Mouse (Mus musculus) MEL (cell line): Measurements from ENCODE around the gene Grik4.

Experiments
- CTCF ChIP-seq, 3 experiments: IDR thresholded peaks in 2 of 3; conservative IDR thresholded peaks in 1 of 3; 2 replicates each; pipeline ENCODE4 v1.5.1; 2011 to 2012; ENCODE audit warnings: low read length in 3 of 3, low read depth in 2 of 3, mild to moderate bottlenecking in 2 of 3, improper control_type of control experiment in 1 of 3, inconsistent platforms in 1 of 3, mixed read lengths in 1 of 3, moderate library complexity in 1 of 3; ENCODE audit not compliant: control insufficient read depth in 1 of 3, insufficient read depth in 1 of 3, poor library complexity in 1 of 3, severe bottlenecking in 1 of 3
- E2F4 ChIP-seq: IDR thresholded peaks from 2 replicates; pipeline ENCODE4 v1.6.1; 2011; ENCODE audit warnings: low read depth, low read length, improper control_type of control experiment, borderline replicate concordance
- EP300 ChIP-seq, 2 experiments: IDR thresholded peaks; 2 replicates each; pipeline ENCODE4 v1.6.1; 2011; ENCODE audit warnings: improper control_type of control experiment in 2 of 2, low read length in 2 of 2, low read depth in 1 of 2, mild to moderate bottlenecking in 1 of 2
- ETS1 ChIP-seq: IDR thresholded peaks from 2 replicates; pipeline ENCODE4 v1.6.1; 2012; ENCODE audit warnings: low read depth, mild to moderate bottlenecking, inconsistent platforms, low read length, improper control_type of control experiment, moderate library complexity
- GATA1 ChIP-seq: IDR thresholded peaks from 2 replicates; pipeline ENCODE4 v1.6.1; 2011; ENCODE audit warnings: low read depth, low read length, improper control_type of control experiment
- KAT2A ChIP-seq: conservative IDR thresholded peaks from 2 replicates; pipeline ENCODE4 v1.6.1; 2012; ENCODE audit warnings: low read depth, low read length, improper control_type of control experiment, inconsistent platforms
- MAZ ChIP-seq: IDR thresholded peaks from 2 replicates; pipeline ENCODE4 v1.6.1; 2012; ENCODE audit warnings: low read depth, mild to moderate bottlenecking, inconsistent platforms, low read length, improper control_type of control experiment
- MYC ChIP-seq: IDR thresholded peaks from 2 replicates; pipeline ENCODE4 v1.6.1; 2011; ENCODE audit warnings: low read depth, mild to moderate bottlenecking, low read length, improper control_type of control experiment, moderate library complexity
- POLR2A ChIP-seq, 2 experiments: IDR thresholded peaks; 2 replicates each; pipeline ENCODE4 v1.6.1; 2011 to 2012; ENCODE audit warnings: low read length in 2 of 2, mild to moderate bottlenecking in 2 of 2, control low read depth in 1 of 2, improper control_type of control experiment in 1 of 2, low read depth in 1 of 2, moderate library complexity in 1 of 2; ENCODE audit not compliant: control insufficient read depth in 1 of 2, insufficient read depth in 1 of 2, poor library complexity in 1 of 2
- RAD21 ChIP-seq: IDR thresholded peaks from 2 replicates; pipeline ENCODE4 v1.6.1; 2011; ENCODE audit warnings: mild to moderate bottlenecking, low read depth, low read length, improper control_type of control experiment
- RCOR1 ChIP-seq: IDR thresholded peaks from 2 replicates; pipeline ENCODE4 v1.6.1; 2012; ENCODE audit warnings: low read depth, mild to moderate bottlenecking, inconsistent platforms, low read length, improper control_type of control experiment
- ZMIZ1 ChIP-seq: IDR thresholded peaks from 2 replicates; pipeline ENCODE4 v1.6.1; 2012; ENCODE audit warnings: low read depth, mild to moderate bottlenecking, inconsistent platforms, low read length, improper control_type of control experiment, moderate library complexity

- no peak for TF ChIP-seq POLR2A (IDR thresholded peaks at IDR 0.05; ENCODE audit: control insufficient read depth in 1 of 2, insufficient read depth in 1 of 2, low read depth in 1 of 2, low read length in 2 of 2, poor library complexity in 1 of 2)
- TF ChIP-seq ZMIZ1, result no peak
- TF ChIP-seq RAD21, result no peak
- TF ChIP-seq CTCF (IDR thresholded peaks at IDR 0.05 in 2 of 3, conservative IDR thresholded peaks at IDR 0.05 in 1 of 3; ENCODE audit: control insufficient read depth in 1 of 3, insufficient read depth in 1 of 3, low read depth in 2 of 3, low read length in 3 of 3, poor library complexity in 1 of 3, severe bottlenecking in 1 of 3), result no peak
- no peak for TF ChIP-seq EP300 (IDR thresholded peaks at IDR 0.05; ENCODE audit: low read depth in 1 of 2, low read length in 2 of 2)
- TF ChIP-seq MYC, result no peak
- TF ChIP-seq MAZ, result no peak
- TF ChIP-seq ETS1, result no peak
- no peak for TF ChIP-seq KAT2A
- no peak for TF ChIP-seq RCOR1
- no peak for TF ChIP-seq GATA1
- no peak for TF ChIP-seq E2F4
Measured at GRCm38 (mm10) chr9:42646821-42647220, 297.5 kb downstream of the Grik4 start.
